Mouse (Mus musculus): ENCODE data around the gene Pin1. TPM values are rescaled to one million over a fixed set of nuclear protein-coding genes. Genes with fewer than 3 reads are reported as not detected.

Pin1 gene
- polyA plus RNA-seq, 1 experiment from 2014 or later, result 61.0 TPM

DNA sequence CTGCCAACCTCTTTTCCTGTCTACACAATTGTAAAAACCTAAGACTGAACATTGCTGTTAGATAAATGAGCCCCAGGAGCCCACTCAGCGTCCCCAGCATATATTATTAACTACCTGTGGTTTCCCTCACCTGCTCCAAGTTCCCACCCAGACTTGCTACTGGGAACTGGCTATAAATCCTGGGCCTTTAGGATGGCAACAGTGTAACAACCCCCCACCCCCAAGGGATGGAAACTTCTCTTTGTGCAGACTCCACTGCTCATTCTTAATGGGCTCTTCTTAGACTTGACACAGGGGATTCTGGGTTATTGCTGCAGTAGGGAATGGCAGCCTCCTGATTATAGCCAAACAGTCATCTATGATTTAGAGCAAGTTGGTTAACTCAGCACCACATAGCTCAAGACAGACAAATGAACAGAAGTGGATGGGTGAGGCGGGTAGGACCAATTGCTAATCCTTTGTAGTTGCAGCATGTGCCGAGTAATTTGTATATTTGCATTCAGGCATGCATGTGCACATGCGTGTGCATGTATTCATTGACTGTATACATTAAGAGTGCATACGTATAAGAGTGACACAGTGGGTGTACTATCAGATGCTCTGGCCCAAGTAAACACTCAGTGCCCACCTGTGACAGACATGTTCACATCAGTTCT, 13.2 kb downstream of the Pin1 start:
- H3K27me3 ChIP-seq (ENCODE audit: control insufficient read depth, insufficient read depth, low read depth, low read length), result no peaks in the 10 kb centered on the region

DNA sequence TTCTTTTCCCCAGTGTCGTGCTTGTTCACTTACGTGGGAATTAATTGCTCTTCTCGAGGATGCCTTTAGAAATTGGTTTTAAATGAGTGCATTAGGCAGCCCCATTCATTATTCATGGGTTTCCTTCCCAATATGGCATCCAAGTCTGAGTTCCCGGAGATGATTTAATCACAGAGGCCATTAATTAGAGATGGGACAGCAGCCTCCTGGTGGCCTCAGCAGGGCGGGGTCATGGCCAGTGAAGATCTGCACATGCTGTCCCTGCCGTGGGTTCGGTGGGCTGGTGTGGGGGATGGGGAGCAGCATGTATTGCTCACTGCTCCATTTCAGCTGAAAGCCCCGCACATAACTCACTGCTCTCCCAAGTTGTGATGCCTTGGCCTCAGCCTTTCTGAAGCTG, 14.0 kb downstream of the Pin1 start:
- Histone ChIP-seq H3K4me3 (ENCODE audit: low read depth, low read length) (no peak overlapping the region), H3K9me3 (replicated peaks; ENCODE audit: control insufficient read depth, low read length, poor library complexity, severe bottlenecking) (no peaks in the 10 kb centered on the region), H3K4me1 (ENCODE audit: control insufficient read depth, insufficient read depth, low read length) (peaks cover 16% of the 10 kb centered on the region), H3K27me3 (ENCODE audit: control insufficient read depth, insufficient read depth, low read depth, low read length) (no peaks in the 10 kb centered on the region), H3K9ac (ENCODE audit: low read depth, low read length) (no peak overlapping the region), H3K4me2 (ENCODE audit: low read length) (no peak overlapping the region), H3K27ac (ENCODE audit: low read length) (peak overlapping the region; percentile 12; the same call in 1 of the 2 replicates), H3K36me3 (ENCODE audit: control insufficient read depth, insufficient read depth, low read length) (peaks cover 22% of the 10 kb centered on the region)
- ATAC-seq, result no peak
- 9% methylated on average over 8 of the region's 8 CpGs for WGBS

More for the DNA sequence above, 13.2 kb downstream of the Pin1 start:
- H3K4me3 ChIP-seq (ENCODE audit: low read depth, low read length), result no peak overlapping the region
- H3K4me1 ChIP-seq (ENCODE audit: control insufficient read depth, insufficient read depth, low read length), result peaks cover 16% of the 10 kb centered on the region
- no peak for ATAC-seq
- WGBS, result 71% methylated on average over 5 of the region's 5 CpGs
- no peaks in the 10 kb centered on the region for H3K9me3 ChIP-seq (replicated peaks; ENCODE audit: control insufficient read depth, low read length, poor library complexity, severe bottlenecking)
- H3K27ac ChIP-seq (ENCODE audit: low read length), result peak overlapping the region; percentile 67
- H3K4me2 ChIP-seq (ENCODE audit: low read length), result no peak overlapping the region
- H3K36me3 ChIP-seq (ENCODE audit: control insufficient read depth, insufficient read depth, low read length), result peaks cover 18% of the 10 kb centered on the region
- H3K9ac ChIP-seq (ENCODE audit: low read depth, low read length), result no peak overlapping the region

DNA sequence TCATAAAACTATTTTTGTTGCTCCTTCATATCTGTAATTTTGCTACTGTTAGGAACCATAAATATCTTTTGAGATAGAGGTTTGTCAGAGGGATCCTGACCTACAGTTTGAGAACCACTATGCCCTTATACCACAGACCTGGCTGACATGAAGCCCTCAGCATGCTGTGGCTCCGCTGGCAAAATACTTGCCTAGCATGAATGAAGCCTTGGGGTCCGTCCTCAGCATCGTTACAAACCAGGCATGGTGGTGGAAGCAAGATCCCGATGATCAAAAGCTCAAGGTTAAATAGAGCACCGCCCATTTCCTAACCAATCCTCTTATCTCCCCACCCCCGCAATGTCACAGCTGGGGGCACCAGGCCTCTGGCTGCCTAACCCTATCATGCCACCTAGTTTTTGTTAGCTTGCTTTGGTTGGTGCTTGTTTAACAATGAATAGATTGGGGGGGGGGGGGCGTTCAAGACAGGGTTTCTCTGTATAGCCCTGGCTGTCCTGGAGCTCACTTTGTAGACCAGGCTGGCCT, 14.7 kb downstream of the Pin1 start:
- no peak overlapping the region for H3K4me3 ChIP-seq (ENCODE audit: low read depth, low read length)
- no peaks in the 10 kb centered on the region for H3K9me3 ChIP-seq (replicated peaks; ENCODE audit: control insufficient read depth, low read length, poor library complexity, severe bottlenecking)
- H3K27me3 ChIP-seq (ENCODE audit: control insufficient read depth, insufficient read depth, low read depth, low read length), result no peaks in the 10 kb centered on the region
- no peak overlapping the region for H3K27ac ChIP-seq (ENCODE audit: low read length)
- ATAC-seq, result no peak
- peaks cover 22% of the 10 kb centered on the region for H3K36me3 ChIP-seq (ENCODE audit: control insufficient read depth, insufficient read depth, low read length)
- peaks cover 16% of the 10 kb centered on the region for H3K4me1 ChIP-seq (ENCODE audit: control insufficient read depth, insufficient read depth, low read length)
- H3K4me2 ChIP-seq (ENCODE audit: low read length), result no peak overlapping the region
- 10% methylated on average over 6 of the region's 7 CpGs for WGBS
- no peak overlapping the region for H3K9ac ChIP-seq (ENCODE audit: low read depth, low read length)

DNA sequence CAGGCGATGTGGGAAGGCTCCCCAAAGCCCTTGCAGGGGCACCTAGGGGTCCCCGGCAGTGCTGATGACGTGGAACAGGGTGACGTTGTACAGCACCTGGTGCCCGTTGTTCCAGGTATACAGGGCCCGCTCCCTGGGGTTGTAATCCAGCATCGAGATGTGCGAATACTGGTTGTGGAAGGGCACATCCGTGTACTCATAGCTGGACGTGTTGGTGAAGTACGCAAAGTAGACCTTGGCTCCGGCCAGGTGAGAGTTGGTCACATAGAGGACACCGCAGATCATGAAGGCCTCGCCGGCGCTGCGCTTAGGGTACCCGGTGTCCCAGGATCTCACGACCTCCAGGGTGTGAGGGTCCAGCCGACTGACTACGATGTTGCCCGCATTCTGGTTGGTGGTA, 16.2 kb downstream of the Pin1 start:
- Histone ChIP-seq H3K4me1 (ENCODE audit: control insufficient read depth, insufficient read depth, low read length) (peaks cover 16% of the 10 kb centered on the region), H3K9me3 (replicated peaks; ENCODE audit: control insufficient read depth, low read length, poor library complexity, severe bottlenecking) (no peaks in the 10 kb centered on the region), H3K9ac (ENCODE audit: low read depth, low read length) (no peak overlapping the region), H3K36me3 (ENCODE audit: control insufficient read depth, insufficient read depth, low read length) (peaks cover 12% of the 10 kb centered on the region; the same call in 1 of the 2 replicates), H3K27ac (ENCODE audit: low read length) (no peak overlapping the region), H3K27me3 (ENCODE audit: control insufficient read depth, insufficient read depth, low read depth, low read length) (no peaks in the 10 kb centered on the region), H3K4me3 (ENCODE audit: low read depth, low read length) (no peak overlapping the region), H3K4me2 (ENCODE audit: low read length) (no peak overlapping the region)
- ATAC-seq, result no peak
- WGBS, result 96% methylated on average over 22 of the region's 22 CpGs

DNA sequence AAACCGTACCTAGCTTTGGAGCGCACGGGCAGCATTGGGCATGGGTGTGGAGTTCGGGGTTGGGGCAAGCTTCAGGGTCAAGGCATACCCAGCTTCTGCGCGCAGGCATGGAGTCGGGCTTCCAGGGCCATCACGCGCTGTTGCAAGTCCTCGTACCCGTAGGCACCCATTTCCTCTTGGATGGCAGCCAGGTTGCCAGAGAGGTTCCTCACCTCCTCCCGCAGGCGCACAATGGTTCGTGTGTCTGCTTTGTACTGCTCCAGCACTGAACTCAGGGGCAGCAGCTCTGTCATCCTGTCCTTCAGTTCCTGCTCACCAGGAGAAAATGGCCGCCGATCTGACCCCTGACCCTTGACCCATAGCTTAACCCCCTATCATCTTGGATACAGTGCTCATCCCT, 20.2 kb downstream of the Pin1 start:
- H3K4me2 ChIP-seq (ENCODE audit: low read length), result no peak overlapping the region
- no peaks in the 10 kb centered on the region for H3K4me1 ChIP-seq (ENCODE audit: control insufficient read depth, insufficient read depth, low read length)
- 86% methylated on average over 16 of the region's 16 CpGs for WGBS
- no peak overlapping the region for H3K27ac ChIP-seq (ENCODE audit: low read length)
- no peaks in the 10 kb centered on the region for H3K9me3 ChIP-seq (replicated peaks; ENCODE audit: control insufficient read depth, low read length, poor library complexity, severe bottlenecking)
- ATAC-seq, result no peak
- no peak overlapping the region for H3K4me3 ChIP-seq (ENCODE audit: low read depth, low read length)
- H3K9ac ChIP-seq (ENCODE audit: low read depth, low read length), result no peak overlapping the region
- no peaks in the 10 kb centered on the region for H3K27me3 ChIP-seq (ENCODE audit: control insufficient read depth, insufficient read depth, low read depth, low read length)
- H3K36me3 ChIP-seq (ENCODE audit: control insufficient read depth, insufficient read depth, low read length), result peaks cover 9% of the 10 kb centered on the region; the same call in 1 of the 2 replicates

DNA sequence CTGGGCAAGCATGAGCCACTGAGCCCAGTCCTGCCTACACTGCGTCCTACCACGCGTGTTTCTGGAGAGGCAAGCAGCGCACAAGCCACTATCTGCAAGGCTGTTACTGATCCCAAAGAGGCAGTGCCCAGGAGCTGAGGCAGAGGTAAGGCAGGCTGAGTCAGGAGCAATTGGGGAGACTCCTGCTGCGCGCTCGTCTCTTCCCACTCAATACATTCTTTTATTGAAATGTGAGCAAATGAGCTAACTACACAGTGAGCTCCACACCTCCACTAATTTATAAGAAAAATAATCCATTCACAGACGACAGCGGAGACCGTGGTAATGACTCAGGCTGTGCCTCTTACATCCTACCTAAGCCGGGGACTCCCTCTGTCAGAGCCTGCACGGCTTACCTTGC, 26.0 kb downstream of the Pin1 start:
- Histone ChIP-seq H3K4me3 (ENCODE audit: low read depth, low read length) (no peak overlapping the region), H3K9me3 (replicated peaks; ENCODE audit: control insufficient read depth, low read length, poor library complexity, severe bottlenecking) (no peaks in the 10 kb centered on the region), H3K4me2 (ENCODE audit: low read length) (no peak overlapping the region), H3K36me3 (ENCODE audit: control insufficient read depth, insufficient read depth, low read length) (no peaks in the 10 kb centered on the region; the same call in 1 of the 2 replicates), H3K27me3 (ENCODE audit: control insufficient read depth, insufficient read depth, low read depth, low read length) (no peaks in the 10 kb centered on the region), H3K27ac (ENCODE audit: low read length) (no peak overlapping the region), H3K4me1 (ENCODE audit: control insufficient read depth, insufficient read depth, low read length) (peaks cover 2% of the 10 kb centered on the region; the same call in 1 of the 2 replicates), H3K9ac (ENCODE audit: low read depth, low read length) (no peak overlapping the region)
- ATAC-seq, result no peak
- WGBS, result 86% methylated on average over 12 of the region's 12 CpGs

DNA sequence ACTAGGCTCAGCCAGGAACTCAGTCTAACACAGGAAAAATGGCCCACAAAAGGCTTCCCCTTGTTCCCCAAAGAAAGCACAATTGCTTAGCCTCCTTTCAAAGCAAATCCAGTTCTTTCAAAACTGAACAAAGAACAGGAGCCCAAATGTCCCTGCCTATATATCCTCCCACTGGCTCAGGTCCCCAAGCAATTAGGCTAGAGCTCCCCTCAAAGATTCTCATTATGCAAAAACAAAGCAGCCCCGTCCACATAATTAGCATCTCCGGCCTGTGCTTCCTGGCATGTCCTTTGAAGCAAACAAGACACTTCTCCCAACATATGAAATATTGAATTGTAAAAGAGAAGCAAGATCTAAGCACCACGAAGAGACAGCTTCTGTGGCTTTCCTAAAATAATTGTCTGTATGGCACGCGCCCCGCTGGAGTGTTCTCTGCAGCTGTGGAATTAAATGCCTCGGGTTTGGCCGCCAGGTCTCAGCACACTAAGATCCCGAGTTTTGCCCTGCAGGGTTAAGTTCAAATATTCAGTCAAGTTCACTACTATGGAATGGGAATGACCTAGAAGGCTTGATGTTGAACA, 28.6 kb downstream of the Pin1 start:
- no peak overlapping the region for H3K4me3 ChIP-seq (ENCODE audit: low read depth, low read length)
- no peak overlapping the region for H3K4me2 ChIP-seq (ENCODE audit: low read length)
- H3K9me3 ChIP-seq (replicated peaks; ENCODE audit: control insufficient read depth, low read length, poor library complexity, severe bottlenecking), result no peaks in the 10 kb centered on the region
- H3K9ac ChIP-seq (ENCODE audit: low read depth, low read length), result no peak overlapping the region
- peak overlapping the region; percentile 28; the same call in 1 of the 2 replicates for H3K27ac ChIP-seq (ENCODE audit: low read length)
- H3K4me1 ChIP-seq (ENCODE audit: control insufficient read depth, insufficient read depth, low read length), result peaks cover 2% of the 10 kb centered on the region; the same call in 1 of the 2 replicates
- no peaks in the 10 kb centered on the region for H3K27me3 ChIP-seq (ENCODE audit: control insufficient read depth, insufficient read depth, low read depth, low read length)
- H3K36me3 ChIP-seq (ENCODE audit: control insufficient read depth, insufficient read depth, low read length), result no peaks in the 10 kb centered on the region
- no peak for ATAC-seq
- WGBS, result 40% methylated on average over 9 of the region's 9 CpGs

DNA sequence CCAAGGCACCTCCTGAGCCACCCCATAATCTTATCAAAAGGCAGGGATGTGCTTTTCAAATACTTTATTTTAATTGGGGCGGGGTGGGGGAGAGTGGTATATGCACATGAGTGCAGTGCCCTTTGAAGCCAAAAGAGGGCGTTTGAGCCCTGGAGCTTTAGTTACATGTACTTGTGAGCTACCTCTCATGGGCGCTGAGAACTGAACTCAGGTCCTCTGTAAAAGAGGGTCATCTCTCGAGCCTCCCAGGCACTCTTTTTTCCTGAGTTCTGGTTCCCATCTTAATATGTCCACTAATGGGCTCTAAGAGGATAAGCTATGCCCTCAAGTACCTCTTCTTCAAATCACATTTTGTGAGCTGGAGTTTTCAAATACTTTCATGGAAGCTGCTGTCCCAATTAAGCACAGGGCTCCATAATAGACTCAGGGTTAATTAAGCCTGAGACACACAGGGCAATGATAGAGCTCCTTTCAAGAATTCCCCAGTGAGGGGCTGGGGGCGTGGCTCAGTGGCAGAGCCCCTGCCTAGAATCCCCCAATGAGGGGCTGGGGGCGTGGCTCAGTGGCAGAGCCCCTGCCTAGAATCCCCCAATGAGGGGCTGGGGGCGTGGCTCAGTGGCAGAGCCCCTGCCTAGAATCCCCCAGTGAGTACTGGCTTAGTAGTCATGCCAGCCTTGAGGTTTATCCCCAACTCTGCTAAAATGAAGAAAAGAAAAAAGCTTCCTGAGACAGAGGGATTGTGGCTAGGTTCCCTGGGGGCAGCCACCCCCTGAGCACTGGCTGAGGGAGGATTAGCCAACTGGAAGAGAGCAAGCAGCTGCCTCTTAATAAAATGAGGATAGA, 29.9 kb downstream of the Pin1 start:
- Histone ChIP-seq H3K4me3 (ENCODE audit: low read depth, low read length) (no peak overlapping the region), H3K4me2 (ENCODE audit: low read length) (no peak overlapping the region), H3K27ac (ENCODE audit: low read length) (no peak overlapping the region), H3K9ac (ENCODE audit: low read depth, low read length) (no peak overlapping the region), H3K36me3 (ENCODE audit: control insufficient read depth, insufficient read depth, low read length) (no peaks in the 10 kb centered on the region), H3K27me3 (ENCODE audit: control insufficient read depth, insufficient read depth, low read depth, low read length) (no peaks in the 10 kb centered on the region), H3K4me1 (ENCODE audit: control insufficient read depth, insufficient read depth, low read length) (peaks cover 2% of the 10 kb centered on the region; the same call in 1 of the 2 replicates), H3K9me3 (replicated peaks; ENCODE audit: control insufficient read depth, low read length, poor library complexity, severe bottlenecking) (no peaks in the 10 kb centered on the region)
- WGBS, result 44% methylated on average over 6 of the region's 7 CpGs
- ATAC-seq, result peak; percentile 34; the same call in 1 of the 2 replicates

Measured in midbrain, embryonic 16.5 days (tissue).